Mouse (Mus musculus) retina, postnatal 1 day (tissue): ENCODE measurements around the gene Gm8909.
"Not testable (repeated sequence)": the region's sequence is repeated elsewhere in the genome, so short reads cannot be mapped to it uniquely, and the experiment has no call there.

Source experiments
- DNase-seq: peaks from one replicate; pipeline ENCODE4 v3.0.0-alpha.2; 2012

Gm8909 gene

DNA sequence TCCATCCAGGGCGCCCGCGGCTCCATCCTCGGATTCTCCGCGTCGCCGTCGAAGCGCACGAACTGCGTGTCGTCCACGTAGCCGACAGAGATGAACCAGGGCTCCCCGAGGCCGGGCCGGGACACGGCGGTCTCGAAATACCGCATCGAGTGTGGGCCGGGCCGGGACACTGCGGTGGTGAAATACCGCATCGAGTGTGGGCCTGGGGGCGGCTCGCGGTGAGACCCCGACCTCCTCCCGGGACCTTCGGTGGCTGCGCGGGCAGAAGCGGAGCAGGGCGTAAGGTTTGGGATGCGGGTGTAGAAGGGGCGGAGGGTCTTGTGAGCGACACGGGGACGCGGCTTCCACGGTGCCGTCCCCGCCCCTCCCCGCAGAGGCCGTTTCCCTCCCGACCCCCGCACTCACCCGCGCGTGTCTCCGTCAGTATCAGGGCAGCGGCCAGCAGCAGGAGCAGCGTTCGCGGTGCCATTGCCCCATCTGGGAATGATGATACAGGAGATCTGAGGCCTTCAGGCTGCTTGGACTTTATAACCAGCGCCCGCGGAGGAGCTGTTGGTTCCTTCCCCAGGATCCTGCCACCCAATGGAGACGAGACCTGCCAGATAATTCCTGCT, at the start of gene Gm8909:
Gene Gm8909, minus strand, starts transcription at position 499 of the 614 bp plus-strand sequence.
- DNase-seq: peak; percentile 11

DNA sequence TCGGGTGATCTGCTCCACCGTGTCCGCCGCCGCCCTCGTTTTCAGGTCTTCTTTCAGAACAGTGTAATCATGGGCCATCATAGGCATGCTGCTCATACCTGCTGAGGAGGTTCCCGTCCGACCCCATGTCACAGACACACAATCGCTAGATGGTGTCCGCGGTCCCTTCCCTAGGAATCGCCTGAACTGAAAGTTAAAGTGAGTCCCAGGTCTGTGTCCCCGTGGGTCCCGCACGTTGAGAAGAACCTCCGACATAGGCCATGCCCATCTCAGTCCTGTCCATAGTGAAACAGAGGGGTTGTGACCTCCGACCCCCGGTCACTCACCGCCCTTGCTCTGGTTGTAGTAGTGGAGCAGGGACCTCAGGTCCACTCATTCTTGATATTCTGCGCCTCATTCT, 47.2 kb upstream of the Gm8909 start:
- no peak for DNase-seq

DNA sequence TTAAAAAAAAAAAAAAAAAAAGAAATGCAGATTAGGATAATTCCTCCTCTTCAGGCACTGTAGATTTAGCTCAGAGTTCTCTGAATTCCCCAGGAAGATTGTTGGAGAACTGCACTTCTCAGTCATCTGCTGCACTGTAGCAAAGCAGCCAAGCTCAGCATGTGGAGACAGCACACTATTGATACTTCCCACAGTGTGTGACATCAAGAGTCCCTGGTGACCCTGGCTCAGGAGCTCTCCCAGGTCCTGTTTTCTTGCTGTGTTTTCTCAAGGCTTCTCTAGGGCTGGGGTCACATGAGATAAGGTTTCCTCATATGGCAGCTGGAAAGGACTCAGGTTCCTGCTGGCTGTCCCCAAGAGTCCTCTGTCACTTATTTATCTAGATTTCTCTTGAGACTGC, 38.5 kb upstream of the Gm8909 start:
- DNase-seq: no peak

DNA sequence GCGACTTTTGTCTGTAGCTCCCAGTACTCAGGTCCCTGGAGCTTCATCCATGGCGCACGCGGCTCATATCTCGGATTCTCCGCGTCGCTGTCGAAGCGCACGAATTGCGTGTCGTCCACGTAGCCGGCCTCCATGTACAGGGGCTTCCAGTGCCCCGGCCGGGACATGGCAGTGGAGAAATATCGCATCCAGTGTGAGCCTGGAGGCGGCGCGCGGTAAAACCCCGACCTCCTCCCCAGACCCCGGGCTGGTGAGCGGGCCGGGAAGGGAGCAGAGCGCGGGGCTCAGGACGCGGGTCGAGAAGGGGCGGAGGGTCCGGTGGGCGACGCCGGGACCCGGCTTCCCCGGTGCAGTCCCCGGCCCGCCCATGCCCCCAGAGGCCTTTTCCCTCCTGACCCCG, 37.5 kb upstream of the Gm8909 start:
- peak; percentile 34 for DNase-seq

DNA sequence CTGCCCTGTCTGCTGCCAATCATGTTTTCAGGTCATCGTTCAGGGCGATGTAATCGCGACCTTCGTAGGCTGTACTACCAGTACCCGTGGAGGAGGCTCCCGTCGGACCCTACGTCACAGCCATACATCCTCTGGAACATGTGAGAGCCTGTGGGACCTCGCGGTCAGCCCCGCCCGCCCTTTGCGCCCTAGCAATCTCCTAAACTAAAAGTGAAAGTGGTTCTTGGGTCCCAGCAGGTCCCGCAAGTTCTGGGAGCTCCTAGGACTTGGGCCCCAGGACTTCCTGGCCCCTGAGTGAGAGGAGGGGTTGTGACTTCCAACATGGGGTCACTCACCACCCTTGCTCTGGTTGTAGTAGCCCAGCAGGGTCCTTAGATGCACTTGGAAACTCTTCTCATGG, 37.1 kb upstream of the Gm8909 start:
- DNase-seq: peak; percentile 37

DNA sequence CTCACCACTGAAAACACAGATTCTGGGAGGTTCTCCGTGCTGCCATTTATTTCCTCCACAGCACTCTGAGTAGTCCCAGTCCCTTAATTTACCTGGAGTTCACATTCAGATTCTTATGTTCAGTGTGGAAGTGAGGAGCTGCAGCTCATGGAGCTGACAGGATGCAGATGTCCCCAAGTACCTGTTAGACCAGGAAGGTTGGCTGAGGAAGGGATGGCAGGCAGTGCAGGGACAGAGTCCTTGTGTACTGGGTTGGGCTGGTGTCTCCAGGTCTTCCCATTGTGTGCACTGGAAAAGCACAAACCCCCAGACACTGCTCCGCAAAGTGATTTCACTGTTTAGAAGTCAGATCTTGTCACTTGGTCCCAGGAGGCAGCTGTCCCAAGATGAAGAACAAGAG, 33.5 kb upstream of the Gm8909 start:
- no peak for DNase-seq

DNA sequence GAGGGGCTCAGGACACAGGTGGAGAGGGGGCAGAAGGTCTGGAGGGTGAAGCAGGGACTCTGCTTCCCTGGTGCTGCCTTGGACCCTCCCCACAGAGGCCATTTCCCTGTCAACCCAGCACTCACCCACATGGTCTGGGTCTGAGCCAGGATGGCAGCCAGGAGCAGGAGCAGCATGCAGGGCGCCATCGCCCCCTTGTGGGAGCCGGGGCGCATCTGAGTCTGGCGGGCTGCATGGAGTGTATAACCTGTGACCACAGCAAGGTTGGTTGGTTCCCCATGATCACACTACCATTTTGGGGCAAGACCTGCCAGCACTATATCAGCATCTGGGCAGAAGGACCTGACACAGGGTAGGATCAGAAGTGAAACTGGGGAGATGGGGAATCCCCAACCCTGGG, 30.0 kb upstream of the Gm8909 start:
- DNase-seq: peak; percentile 36

DNA sequence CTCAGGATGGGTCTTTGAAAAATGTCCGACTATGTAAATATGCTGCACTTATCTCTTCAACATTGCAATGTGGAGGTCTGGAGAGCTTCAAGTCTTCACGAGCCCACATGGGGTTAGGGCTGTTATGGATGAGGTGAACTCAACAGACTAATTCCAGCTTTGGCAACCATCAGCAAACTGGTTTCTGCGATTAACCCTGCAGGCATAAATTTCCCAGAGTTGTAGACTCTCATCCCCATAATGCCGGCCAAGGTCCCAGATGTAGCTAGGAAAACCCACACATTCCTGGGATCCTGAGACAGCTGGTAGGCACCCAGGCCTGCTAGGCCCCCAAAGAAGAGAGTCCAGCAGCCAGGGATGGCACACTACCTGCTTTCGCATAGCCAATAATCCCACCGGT, 26.1 kb upstream of the Gm8909 start:
- DNase-seq: no peak

DNA sequence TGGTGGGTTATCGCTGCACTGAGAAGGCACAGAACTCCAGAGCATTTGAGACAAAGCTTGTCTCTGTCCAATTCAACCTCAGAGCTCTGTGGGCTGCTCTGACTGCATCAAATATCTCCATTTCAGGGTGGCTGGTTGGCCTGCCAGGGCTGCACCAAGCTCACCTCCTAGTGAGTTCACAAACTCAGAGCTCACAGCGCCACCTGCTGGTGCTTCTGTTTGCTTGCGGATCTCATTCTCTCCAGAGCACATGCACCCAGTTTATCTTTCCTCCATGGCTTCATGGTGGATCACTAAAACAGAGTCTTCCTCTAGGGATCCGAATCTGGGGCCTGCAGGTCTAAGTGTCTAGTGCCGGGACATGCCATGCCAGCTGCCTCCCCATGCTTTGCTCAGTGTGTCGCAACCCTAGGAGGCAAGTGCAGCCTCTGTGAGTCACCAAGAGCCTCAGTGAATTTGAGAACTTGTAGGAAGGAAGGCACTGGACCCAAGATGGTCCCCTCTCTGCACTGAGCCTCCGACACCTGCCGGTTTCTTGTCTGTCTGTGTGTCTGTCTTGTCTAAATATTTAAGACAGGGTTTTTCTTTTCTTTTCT, 25.3 kb upstream of the Gm8909 start:
- peak; percentile 86 for DNase-seq

DNA sequence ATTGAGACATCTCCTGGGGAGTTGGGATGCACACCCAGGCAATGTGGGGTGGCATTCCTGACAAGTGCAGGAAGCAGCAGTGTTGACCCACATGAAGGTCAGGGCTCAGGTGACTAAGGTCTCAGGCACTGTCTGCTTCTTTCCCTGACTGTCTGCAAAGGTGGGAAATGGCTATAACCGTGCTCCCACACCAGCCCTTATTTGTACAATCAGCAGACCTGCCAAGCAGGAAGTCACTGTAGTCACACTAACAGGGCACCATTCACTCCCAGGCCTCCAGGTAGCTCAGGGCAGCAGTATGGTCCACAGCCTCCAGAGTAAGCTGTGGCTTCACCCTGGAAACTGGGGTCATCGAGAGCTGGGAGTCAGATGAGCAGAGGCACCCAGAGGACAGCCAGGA, 24.0 kb upstream of the Gm8909 start:
- no peak for DNase-seq

DNA sequence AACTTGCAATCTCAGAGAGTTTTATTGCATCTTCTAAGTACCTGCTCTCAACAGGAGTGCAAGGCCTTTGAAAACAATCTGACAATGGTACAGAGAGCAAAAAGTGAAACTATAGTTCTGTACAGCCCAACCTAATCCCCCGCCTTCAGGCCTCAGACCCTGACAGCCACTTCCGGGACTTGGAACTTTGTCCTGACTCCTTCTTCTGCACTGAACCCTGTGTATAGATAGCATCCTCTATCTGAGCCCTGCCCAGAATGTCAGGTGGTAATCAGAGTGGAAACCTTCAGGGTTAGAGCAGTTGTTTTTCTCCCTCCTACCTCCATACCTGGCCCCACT, 21.8 kb upstream of the Gm8909 start, which contains the start of gene H2-T3:
Gene H2-T3, minus strand, starts transcription at position 119 of the 339 bp plus-strand sequence.
- no peak for DNase-seq

DNA sequence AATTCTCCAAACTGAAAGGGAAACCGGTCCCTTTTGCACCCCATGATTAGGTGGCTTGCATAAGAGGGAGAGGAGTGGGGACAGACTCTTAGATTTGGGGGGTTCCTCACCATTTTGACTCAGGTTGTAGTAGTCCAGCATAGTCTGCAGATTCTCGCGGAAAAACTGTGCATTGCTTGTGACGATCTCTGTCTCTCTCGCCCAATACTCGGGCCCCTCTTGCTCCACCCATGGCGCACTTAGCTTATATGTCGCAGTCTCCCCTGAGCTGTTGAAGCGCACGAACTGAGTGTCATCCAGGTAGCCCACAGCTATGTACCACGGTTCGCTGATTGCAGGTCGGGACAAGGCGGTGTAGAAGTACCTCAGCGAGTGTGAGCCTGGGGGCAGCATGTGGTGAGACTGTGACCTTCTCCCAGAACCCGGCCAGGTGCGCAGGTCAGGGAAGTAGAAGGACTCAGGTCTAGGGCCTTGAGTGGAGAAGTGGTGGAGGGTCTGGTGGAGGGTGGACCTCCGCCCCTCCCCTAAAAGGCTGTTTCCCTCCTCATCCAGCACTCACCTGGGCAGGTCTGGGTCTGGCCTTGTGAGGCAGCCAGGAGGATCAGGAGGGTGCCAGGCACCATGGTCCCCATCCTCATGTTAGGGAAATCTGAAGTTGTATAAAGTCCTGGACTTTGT, 21.3 kb upstream of the Gm8909 start:
- DNase-seq: no peak

DNA sequence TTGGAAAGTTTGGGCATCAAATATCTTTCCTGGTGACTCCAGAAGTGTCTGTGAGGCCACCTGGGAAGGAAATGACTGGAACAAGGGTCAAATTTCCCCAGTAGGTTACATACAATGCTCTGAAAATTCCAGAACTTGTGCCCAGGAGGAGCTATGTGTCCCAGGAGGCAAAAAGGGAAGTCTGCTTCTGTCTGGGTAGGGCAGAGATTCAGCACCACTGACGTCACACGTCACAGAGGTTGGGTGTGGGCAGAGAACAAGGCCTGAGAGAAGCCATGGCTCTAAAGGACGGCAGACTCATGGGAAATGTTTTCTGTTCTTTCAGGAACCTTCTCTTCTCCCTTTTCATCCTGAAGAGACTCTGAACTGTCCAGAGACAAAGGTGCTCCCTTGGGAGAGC, 19.2 kb upstream of the Gm8909 start:
- DNase-seq: no peak

DNA sequence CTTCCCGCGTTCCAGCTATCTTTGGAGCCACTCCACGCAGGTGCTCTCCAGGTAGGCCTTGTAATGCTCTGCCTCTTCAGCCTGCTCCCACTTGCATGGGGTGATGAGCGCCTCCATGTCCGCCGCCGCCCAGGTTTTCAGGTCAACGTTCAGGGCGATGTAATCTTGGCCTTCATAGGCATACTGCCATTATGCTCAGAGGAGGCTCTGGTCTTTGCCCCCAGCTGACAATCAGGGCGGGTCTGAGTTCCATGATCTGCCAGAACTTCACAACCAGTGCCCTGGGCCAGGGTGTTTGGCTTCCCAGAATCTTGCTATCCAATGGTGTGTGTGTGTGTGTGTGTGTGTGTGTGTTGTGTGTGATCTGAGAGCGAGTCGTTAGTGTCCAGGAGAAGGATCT, 13.9 kb upstream of the Gm8909 start:
- DNase-seq: no peak

DNA sequence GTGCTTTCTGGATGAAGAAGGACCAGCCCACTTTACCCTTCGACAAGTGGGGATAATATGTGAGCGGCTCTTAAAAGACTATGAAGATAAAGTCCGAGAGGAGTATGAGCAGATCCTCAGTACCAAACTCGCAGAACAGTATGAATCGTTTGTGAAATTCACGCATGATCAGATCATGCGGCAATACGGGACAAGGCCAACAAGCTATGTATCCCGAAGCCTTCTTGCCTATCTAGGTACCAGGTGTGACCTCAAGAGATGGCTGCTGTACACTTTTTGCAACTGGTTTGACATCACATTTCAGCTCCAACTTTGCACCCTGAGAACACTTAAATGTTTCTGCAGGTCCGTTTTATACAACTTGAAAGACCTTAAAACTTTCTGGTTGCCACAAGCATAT, 11.1 kb upstream of the Gm8909 start:
- not testable (repeated sequence) for DNase-seq

DNA sequence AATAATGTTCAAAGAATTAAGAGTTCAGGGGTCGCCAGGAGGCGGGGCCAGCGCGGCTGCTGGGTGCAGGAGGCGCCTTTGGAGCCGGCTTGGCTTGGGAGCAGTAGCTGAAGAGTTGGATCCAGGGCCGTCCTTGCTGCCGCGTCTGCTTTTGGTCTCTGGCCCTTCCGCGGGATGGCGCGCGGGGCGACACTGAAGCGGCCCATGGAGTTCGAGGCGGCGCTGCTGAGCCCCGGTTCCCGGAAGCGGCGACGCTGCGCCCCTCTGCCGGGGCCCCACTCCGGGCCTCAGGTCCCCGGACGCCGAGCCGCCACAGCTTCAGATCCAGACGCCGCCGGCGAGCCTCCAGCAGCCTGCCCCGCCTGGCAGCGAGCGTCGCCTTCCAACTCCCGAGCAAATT, 10.6 kb upstream of the Gm8909 start:
- DNase-seq: peak; percentile 55

DNA sequence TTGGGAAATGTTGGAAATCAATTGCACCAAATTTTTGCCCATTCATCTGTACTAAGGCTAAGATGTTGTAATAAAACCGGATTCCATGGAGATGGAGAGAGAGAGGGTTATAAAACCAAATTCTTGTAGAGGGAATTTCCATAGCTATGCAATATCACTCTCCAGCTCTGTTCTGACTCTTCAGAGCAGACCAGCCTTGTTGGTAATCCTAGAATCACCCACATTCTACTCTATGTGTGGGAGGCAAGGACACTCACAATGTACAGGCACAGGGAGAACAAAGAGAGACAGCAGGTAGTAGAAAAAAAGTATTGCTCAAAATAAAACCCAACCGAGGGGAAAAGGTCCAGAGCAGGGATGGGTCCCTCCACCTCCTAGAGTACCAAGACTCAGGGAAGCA, 7.8 kb upstream of the Gm8909 start:
- DNase-seq: not testable (repeated sequence)

DNA sequence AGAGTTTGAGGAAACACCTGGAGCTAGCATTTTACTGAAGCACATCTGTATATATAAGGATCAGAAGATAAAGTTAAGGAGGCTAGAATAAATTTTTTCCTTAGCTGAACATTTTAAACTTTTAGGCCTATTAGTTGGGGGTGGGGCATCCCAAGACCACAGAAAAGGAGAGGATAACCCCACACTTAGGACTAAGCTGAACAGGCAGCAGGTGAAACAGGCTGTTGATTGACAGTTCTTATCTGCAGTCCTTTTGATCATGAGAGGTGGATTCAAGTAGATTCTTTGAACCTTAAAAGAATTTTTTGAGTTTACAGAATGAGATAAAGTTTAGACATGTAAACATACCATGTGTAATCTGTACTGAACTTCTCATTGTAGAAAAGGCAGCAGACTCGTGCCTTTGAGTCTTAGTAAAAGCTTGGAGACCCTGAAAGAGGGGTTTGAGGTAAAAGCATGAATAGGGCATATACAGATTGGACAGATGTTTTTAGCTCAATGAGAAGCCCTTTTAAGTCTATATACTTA, 2.0 kb upstream of the Gm8909 start:
- DNase-seq: no peak

DNA sequence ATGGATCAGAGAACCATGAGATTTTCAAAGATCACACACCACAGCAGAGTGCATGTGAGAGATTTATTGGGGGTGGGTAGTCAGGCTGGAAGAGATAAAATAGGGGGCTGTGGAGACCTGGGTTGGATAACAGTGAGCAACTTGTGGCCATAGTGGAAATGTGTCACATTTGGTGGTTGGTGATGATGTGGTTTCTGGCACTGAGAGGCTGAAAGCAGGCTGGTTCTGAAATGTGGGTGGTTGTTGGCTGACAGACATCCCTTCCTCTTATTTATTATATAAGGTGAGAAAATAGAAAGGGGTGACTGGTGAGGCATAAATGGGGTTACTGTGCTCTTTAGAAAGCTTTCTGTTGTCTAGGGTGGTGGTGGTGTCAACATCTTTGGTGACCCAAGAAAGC, 1.4 kb upstream of the Gm8909 start:
- no peak for DNase-seq

DNA sequence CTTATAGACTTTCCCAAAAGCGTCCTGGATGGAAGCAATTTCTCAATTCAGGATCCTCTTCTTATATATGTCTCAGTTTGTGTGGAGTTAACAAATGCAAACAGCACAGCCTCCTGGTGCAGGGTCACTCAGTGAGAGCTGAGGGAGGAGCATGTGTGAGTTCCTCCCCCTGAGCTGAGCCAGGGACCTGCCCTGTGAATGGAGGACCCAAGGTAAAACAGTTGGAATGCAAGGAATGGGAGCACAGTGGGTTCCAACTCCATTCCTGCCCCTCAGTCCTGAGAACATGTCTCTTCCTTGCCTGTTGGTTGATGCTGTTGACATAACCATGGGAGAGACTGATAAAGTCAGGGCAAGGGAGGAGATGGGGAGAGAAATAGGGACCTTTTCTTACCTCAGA, 757 bp upstream of the Gm8909 start:
- not testable (repeated sequence) for DNase-seq

DNA sequence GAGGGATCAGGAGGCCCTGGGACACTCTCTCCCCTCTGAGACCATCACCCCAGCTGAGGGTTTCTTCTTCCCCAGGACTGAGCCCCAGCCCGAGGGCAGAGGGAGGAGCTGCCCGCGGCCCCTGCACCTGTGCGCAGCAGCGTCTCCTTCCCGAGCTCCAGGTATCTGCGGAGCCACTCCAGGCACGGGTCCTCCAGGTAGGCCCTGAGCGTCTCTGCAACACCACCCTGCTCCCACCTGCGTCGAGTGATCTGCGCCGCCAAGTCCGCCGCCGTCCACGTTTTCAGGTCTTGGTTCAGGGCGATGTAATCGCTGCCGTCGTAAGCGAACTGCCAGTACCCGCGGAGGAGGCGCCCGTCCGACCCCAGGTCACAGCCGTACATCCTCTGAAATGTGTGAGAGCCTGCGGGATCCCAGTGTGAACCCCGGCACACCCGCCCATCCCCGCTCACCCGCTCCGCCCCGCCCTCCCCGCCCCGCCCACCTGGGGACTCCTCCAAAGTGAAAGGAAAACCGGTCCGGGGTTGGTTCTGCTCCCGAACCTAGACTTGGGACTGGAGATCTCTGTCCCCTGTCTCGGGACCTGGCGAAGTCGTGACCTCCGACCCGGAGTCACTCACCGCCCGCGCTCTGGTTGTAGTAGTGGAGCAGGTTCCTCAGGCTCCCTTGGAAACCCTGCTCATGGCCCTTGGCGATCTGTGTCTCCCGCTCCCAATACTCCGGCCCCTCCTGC, 865 bp downstream of the Gm8909 start:
- peak; percentile 20 for DNase-seq

DNA sequence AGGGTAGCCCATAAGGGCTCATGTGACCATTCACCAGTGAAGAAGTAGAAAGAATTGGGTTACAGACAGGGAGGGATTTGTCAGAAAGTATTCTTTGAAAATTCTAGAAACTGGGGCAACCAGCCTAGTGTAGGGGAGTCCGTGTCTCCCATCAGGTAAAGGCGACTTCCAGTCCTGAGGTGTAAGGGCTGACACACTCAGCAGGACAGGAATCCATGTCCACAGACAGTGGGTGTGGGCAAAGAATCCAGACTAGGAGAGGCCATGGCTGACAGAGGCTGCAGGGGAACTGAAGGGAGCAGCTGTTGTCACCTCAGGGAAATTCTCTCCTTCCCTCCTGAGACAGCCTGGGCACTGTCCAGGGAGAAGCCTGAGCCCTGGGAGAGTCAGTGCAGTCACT, 1.4 kb downstream of the Gm8909 start:
- not testable (repeated sequence) for DNase-seq
